Mouse (Mus musculus) ES-E14 (cell line): ENCODE data around the gene Slc22a4.

Experiments
- CHD2 ChIP-seq: IDR thresholded peaks from 2 replicates; pipeline ENCODE4 v1.6.1; 2014; ENCODE audit warnings: mild to moderate bottlenecking, low read depth, low read length, inconsistent platforms
- HCFC1 ChIP-seq: IDR thresholded peaks from 2 replicates; pipeline ENCODE4 v1.6.1; 2012; ENCODE audit warnings: low read length, inconsistent platforms, borderline replicate concordance; ENCODE audit not compliant: insufficient read depth
- MAFK ChIP-seq: IDR thresholded peaks from 2 replicates; pipeline ENCODE4 v1.6.1; 2014; ENCODE audit warnings: mild to moderate bottlenecking, low read depth, low read length, inconsistent platforms; ENCODE audit not compliant: insufficient read depth
- ZC3H11A ChIP-seq: IDR thresholded peaks from 2 replicates; pipeline ENCODE4 v1.6.1; 2012; ENCODE audit warnings: low read depth, mild to moderate bottlenecking, inconsistent platforms, low read length, borderline replicate concordance
- ZNF384 ChIP-seq: IDR thresholded peaks from 2 replicates; pipeline ENCODE4 v1.6.1; 2012; ENCODE audit warnings: low read depth, low read length, inconsistent platforms

DNA sequence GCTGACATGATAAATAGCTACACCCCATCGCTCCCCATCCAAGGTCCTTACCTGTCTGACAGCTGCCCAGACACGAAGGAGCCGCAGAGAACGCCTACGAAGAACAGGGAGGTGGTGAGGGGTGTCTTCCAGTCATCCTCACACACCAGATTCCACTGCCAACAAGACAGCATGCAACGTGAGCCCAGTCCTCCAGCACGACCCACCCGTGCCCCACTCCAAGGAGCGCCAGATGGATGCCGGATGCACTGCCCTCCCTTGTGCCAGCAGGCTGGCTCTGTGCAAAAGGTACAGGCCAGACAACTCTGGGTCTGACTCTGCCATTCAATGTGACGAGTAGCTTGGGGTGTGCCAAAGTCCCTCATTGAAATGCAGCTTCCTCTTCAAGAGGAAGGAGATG is 20.2 kb downstream of the Slc22a4 start:
- TF ChIP-seq ZC3H11A: no peak
- no peak for TF ChIP-seq ZNF384
- TF ChIP-seq CHD2: no peak
- TF ChIP-seq HCFC1: no peak
- no peak for TF ChIP-seq MAFK
